Mouse (Mus musculus) kidney, postnatal 36 days (tissue): ENCODE results near the gene Copz1.
"Not testable (repeated sequence)": the region's sequence is repeated elsewhere in the genome, so short reads cannot be mapped to it uniquely, and the experiment has no call there.

Experiments used
- DNase-seq, 2 experiments: peaks; one replicate each; pipeline ENCODE4 v3.0.0; 2021 to 2022; ENCODE audit warnings: mixed read lengths in 2 of 2

Copz1 gene

GRCm38 (mm10) chr15:103272419-103273279 lies at the start of gene Copz1:
Copz1 (plus strand) TSS chr15:103272714.
- DNase-seq = peak; percentile 96 to 99

GRCm38 (mm10) chr15:103224161-103224560 lies 48.4 kb upstream of the Copz1 start:
- no peak for DNase-seq

- no peak for DNase-seq
Observed at GRCm38 (mm10) chr15:103227022-103227421, 45.5 kb upstream of the Copz1 start.

DNA sequence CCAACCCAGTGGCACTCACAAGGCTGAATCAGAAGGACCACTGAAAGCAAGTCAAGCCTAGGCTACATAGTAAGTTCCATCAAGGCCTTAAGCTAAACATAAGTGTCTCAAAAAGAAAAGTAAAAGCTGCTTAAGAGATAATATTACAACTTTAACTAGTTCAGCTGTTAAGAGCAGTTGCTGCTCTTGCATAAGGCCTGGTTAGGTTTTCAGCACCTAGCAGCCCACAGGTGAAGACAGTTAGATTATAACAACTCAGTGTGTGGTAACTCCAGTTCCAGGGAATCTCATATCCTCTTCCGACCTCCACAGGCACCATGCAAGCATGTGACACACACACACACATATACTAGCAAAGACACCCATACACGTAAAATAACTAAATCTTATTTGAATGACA lies 44.9 kb upstream of the Copz1 start:
- DNase-seq = no peak

GRCm38 (mm10) chr15:103228904-103229303 lies 43.6 kb upstream of the Copz1 start:
- DNase-seq = no peak

DNA sequence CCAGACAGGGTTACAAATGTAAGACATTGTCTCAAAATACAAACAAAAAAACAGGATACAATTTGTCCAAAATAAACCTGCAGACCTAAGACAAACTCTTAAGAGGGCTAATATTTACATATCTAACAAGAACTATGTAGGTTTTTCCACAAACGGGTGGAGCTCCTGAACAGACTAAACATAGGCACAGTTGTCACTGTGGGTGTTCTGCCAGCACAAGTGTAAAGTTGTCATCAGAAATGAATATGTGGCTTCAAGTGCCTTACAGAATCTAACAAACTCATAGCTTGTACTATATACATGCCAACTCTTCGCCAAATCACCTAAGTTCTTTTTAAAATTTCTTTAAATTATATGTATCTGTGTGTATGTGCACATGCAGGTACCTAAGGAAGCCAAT lies 39.4 kb upstream of the Copz1 start:
- no peak for DNase-seq

DNA sequence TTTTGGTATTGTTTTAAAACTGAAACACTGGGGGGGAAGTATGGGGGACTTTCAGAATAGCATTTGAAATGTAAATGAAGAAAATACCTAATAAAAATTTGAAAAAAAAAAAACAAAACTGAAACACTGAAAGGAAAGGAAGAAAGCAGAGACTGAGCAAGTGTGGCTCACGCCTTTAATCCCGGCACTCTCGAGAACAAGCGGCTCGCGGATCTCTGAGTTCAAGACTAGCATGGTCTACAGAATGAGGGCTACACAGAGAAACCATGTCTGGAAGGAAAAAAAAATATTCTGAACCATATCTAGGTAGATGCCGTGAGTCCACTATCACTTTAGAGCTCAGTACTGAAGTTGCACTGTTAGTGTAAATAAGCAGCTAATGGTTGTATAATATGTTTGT lies 35.2 kb upstream of the Copz1 start:
- no peak for DNase-seq

DNA sequence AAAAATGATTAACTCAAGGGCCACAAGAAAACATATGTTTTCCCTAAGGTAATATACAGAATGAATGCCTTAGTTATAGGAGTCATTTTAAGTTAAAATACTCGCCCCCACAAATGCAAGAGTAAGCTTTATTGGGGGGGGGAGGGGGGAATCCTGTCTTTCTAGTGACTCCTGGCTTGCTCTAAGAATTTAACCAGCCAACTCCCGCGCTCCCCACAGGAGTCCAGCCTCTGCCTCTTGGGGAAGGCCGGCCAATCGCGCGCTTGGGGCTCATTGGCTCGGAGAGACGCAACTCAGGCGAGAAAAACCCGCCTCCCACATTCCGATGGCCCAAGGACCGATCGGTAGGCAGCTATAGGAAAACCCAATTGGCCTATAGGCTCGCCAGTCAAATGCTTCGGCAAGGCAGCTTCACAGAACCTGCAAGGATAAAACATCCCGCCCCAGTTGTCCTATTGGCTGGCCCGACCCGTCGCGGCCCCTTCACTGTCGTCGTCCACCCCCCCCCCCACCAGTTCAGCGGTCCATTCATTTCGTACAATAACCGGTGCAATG lies 33.3 kb upstream of the Copz1 start:
- DNase-seq = peak; percentile 95 to 98

DNA sequence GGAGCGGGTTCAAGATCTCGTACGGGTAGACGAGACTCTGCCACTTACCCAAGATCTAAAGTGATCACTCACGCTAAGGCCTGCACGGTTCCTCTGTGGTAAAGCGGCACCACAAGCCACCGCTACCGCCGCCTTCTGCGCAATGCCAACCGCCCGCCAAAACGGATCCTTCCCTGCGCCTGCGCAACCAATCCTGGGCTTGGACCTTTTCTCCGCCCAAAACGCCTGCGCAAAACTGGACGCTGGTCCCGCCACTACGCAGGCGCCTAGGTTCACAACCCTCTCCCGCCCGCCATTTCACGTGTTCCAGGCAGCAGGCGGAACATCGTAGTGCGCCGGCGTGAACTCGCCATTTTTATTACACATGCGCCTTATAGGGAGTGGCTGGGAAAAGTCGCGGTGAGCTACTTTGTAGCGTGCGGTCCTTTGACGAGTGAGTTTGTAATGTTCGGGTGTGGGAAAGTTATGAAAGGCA lies 32.8 kb upstream of the Copz1 start, which contains the start of gene Cbx5:
TSS of gene Cbx5 (minus strand) at position 132 of the 475 bp plus-strand sequence.
- DNase-seq = peak; percentile 98 to 99

GRCm38 (mm10) chr15:103240160-103241028 lies 32.1 kb upstream of the Copz1 start, which contains the start of gene Hnrnpa1:
Hnrnpa1 (plus strand) TSS chr15:103240432.
- DNase-seq = peak; percentile 91 to 98

GRCm38 (mm10) chr15:103241071-103242018 lies 31.2 kb upstream of the Copz1 start:
- DNase-seq = not testable (repeated sequence)

DNA sequence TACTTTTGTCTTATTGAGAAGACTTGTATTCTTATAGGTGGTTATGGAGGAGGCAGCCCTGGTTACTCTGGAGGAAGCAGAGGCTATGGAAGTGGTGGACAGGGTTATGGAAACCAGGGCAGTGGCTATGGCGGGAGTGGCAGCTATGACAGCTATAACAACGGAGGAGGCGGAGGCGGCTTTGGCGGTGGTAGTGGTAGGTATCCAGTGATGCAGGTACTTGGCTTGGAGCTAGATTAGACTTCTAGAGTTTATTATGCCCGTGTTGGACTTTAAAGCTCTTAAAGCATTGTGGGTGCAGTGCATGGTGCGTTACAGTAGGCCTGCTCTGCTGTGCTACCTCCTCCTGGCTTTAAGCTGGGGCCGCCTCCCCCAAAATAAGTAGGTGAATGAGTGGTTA lies 29.6 kb upstream of the Copz1 start:
- no peak for DNase-seq

DNA sequence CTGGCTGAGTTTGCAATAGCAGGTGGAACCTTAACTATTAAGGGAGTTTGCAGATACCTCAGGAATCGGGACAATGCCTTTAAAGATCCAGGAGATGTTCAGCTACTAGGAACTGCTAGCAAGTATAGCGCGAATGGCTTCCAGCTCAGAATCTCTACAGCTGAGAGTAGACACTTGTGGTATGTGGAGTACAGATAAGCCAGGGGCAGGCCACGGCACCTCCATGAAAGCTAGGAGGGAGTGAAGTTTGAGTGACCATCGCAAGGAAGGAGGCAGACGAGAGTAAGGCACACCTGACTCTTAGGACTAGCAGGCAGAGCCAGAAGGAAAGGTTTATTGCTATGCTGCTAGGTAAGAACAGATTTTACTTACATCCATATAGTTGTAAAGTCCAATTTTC lies 26.9 kb upstream of the Copz1 start:
- no peak for DNase-seq

- no peak for DNase-seq
Observed at GRCm38 (mm10) chr15:103247078-103247781, 25.3 kb upstream of the Copz1 start.

GRCm38 (mm10) chr15:103247782-103248400 lies 24.6 kb upstream of the Copz1 start:
- DNase-seq = no peak

- DNase-seq = peak in 1 of 2 experiments; percentile 27
Observed at GRCm38 (mm10) chr15:103248401-103249313, 23.9 kb upstream of the Copz1 start.

DNA sequence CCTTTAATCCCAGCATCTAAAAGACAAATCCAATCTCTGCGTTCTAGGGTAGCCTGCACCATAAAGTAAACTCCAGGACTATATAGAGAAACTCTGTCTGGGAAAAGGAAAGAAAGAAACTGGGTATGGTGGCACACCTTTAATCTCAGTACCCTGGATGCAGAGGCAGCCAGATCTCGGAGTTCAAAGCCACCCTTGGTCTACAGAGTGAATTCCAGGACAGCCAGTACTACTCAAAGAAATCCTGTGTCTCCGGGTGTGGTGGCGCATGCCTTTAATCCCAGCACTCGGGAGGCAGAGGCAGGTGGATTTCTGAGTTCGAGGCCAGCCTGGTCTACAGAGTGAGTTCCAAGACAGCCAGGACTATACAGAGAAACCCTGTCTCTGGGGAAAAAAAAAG lies 23.0 kb upstream of the Copz1 start:
- DNase-seq = not testable (repeated sequence)

GRCm38 (mm10) chr15:103250195-103250740 lies 22.2 kb upstream of the Copz1 start:
- DNase-seq = peak; percentile 67 to 88

- no peak for DNase-seq
Observed at GRCm38 (mm10) chr15:103251595-103251994, 20.9 kb upstream of the Copz1 start.
